Mouse (Mus musculus): ENCODE data around the gene Gorasp1. TPM values are rescaled to one million over a fixed set of nuclear protein-coding genes. Genes with fewer than 3 reads are reported as not detected.

The Gorasp1 gene
- polyA plus RNA-seq, 1 experiment from 2014 or later, result 16.4 TPM

- Histone ChIP-seq H3K4me3 (ENCODE audit: low read depth, low read length) (no peak overlapping the region), H3K27ac (ENCODE audit: low read depth, low read length) (no peak overlapping the region), H3K9me3 (ENCODE audit: control insufficient read depth) (no peaks in the 10 kb centered on the region), H3K36me3 (ENCODE audit: control insufficient read depth, insufficient read depth) (no peaks in the 10 kb centered on the region), H3K9ac (ENCODE audit: low read depth, low read length) (no peak overlapping the region), H3K4me2 (replicated peaks; ENCODE audit: low read depth) (no peak overlapping the region), H3K27me3 (replicated peaks; ENCODE audit: control insufficient read depth, insufficient read depth, low read length) (no peaks in the 10 kb centered on the region), H3K4me1 (replicated peaks; ENCODE audit: control insufficient read depth, insufficient read depth, low read length) (0 out of 2 replicates have a peak, but pooled peaks cover 2% of the 10 kb centered on the region)
- no peak for ATAC-seq
- 83% methylated on average over 9 of the region's 9 CpGs for WGBS
- TF ChIP-seq CTCF (IDR thresholded peaks at IDR 0.05; ENCODE audit: low read depth), result no peak
These were observed 47.9 kb downstream of the Gorasp1 start for GRCm38 (mm10) chr9:119889446-119889845.

- Histone ChIP-seq H3K4me2 (replicated peaks; ENCODE audit: low read depth) (no peak overlapping the region), H3K9me3 (ENCODE audit: control insufficient read depth) (no peaks in the 10 kb centered on the region), H3K36me3 (ENCODE audit: control insufficient read depth, insufficient read depth) (no peaks in the 10 kb centered on the region), H3K27me3 (replicated peaks; ENCODE audit: control insufficient read depth, insufficient read depth, low read length) (no peaks in the 10 kb centered on the region), H3K4me1 (replicated peaks; ENCODE audit: control insufficient read depth, insufficient read depth, low read length) (no peaks in the 10 kb centered on the region), H3K9ac (ENCODE audit: low read depth, low read length) (no peak overlapping the region), H3K27ac (ENCODE audit: low read depth, low read length) (no peak overlapping the region), H3K4me3 (ENCODE audit: low read depth, low read length) (no peak overlapping the region)
- no peak for ATAC-seq
- 66% methylated on average over 2 of the region's 2 CpGs for WGBS
- TF ChIP-seq CTCF (IDR thresholded peaks at IDR 0.05; ENCODE audit: low read depth), result no peak
These were observed 48.5 kb downstream of the Gorasp1 start for GRCm38 (mm10) chr9:119888843-119889246.

- WGBS, result 73% methylated on average over 4 of the region's 4 CpGs
- Histone ChIP-seq H3K4me3 (ENCODE audit: low read depth, low read length) (no peak overlapping the region), H3K9ac (ENCODE audit: low read depth, low read length) (no peak overlapping the region), H3K27ac (ENCODE audit: low read depth, low read length) (no peak overlapping the region), H3K9me3 (ENCODE audit: control insufficient read depth) (no peaks in the 10 kb centered on the region), H3K36me3 (ENCODE audit: control insufficient read depth, insufficient read depth) (no peaks in the 10 kb centered on the region), H3K4me1 (replicated peaks; ENCODE audit: control insufficient read depth, insufficient read depth, low read length) (no peaks in the 10 kb centered on the region), H3K4me2 (replicated peaks; ENCODE audit: low read depth) (no peak overlapping the region), H3K27me3 (replicated peaks; ENCODE audit: control insufficient read depth, insufficient read depth, low read length) (no peaks in the 10 kb centered on the region)
- no peak for TF ChIP-seq CTCF (IDR thresholded peaks at IDR 0.05; ENCODE audit: low read depth)
- ATAC-seq, result 0 out of 2 replicates have a peak, but pooled peaks have one; percentile 31
These were observed 50.0 kb downstream of the Gorasp1 start for GRCm38 (mm10) chr9:119887144-119887901.

Other genes with a start within 250 kb of the Gorasp1 start
- 0.04 TPM in 1 of 2 replicates, not detected in the other for gene Scn10a, start 218.2 kb downstream of the Gorasp1 start, polyA plus RNA-seq (2015; fragmentation: Nextera tagmentation; extraction: Ambion mirVana)
- 0.20 and 0.25 TPM in 2 replicates for gene Scn11a, start 112.1 kb downstream of the Gorasp1 start, polyA plus RNA-seq (2015; fragmentation: Nextera tagmentation; extraction: Ambion mirVana)
- gene Wdr48, start 42.7 kb downstream of the Gorasp1 start, polyA plus RNA-seq (2015; fragmentation: Nextera tagmentation; extraction: Ambion mirVana), result 14.3 and 16.5 TPM in 2 replicates
- gene Ttc21a, start within 50 bp of the Gorasp1 start, polyA plus RNA-seq (2015; fragmentation: Nextera tagmentation; extraction: Ambion mirVana), result not detected in 2 replicates
- gene Csrnp1, start 47.1 kb upstream of the Gorasp1 start, polyA plus RNA-seq (2015; fragmentation: Nextera tagmentation; extraction: Ambion mirVana), result 3.8 and 4.2 TPM in 2 replicates
- 0.10 and 0.14 TPM in 2 replicates for gene Xirp1, start 86.0 kb upstream of the Gorasp1 start, polyA plus RNA-seq (2015; fragmentation: Nextera tagmentation; extraction: Ambion mirVana)
- gene Cx3cr1, start 132.3 kb upstream of the Gorasp1 start, polyA plus RNA-seq (2015; fragmentation: Nextera tagmentation; extraction: Ambion mirVana), result 5.4 and 6.5 TPM in 2 replicates
- 0.25 and 0.42 TPM in 2 replicates for gene Ccr8, start 154.5 kb upstream of the Gorasp1 start, polyA plus RNA-seq (2015; fragmentation: Nextera tagmentation; extraction: Ambion mirVana)
- 15.8 and 16.1 TPM in 2 replicates for gene Slc25a38, start 172.8 kb upstream of the Gorasp1 start, polyA plus RNA-seq (2015; fragmentation: Nextera tagmentation; extraction: Ambion mirVana)
- 654 and 675 TPM in 2 replicates for gene Rpsa, start 190.1 kb upstream of the Gorasp1 start, polyA plus RNA-seq (2015; fragmentation: Nextera tagmentation; extraction: Ambion mirVana)
- gene Mobp, start 212.1 kb upstream of the Gorasp1 start, polyA plus RNA-seq (2015; fragmentation: Nextera tagmentation; extraction: Ambion mirVana), result 0.05 TPM in 1 of 2 replicates, not detected in the other